Mouse (Mus musculus) embryo, embryonic 10 days (tissue): ENCODE results near the gene Sgcg.

Source experiments
- DNase-seq: peaks from one replicate; pipeline ENCODE4 v3.0.0-alpha.2; 2015; ENCODE audit warnings: low spot score

The Sgcg gene

GRCm38 (mm10) chr14:61258352-61258751 is at the start of gene Sgcg:
Sgcg (minus strand) TSS chr14:61258490.
- DNase-seq = no peak

- DNase-seq = no peak
Measured at GRCm38 (mm10) chr14:61303969-61304609, 45.8 kb upstream of the Sgcg start.

GRCm38 (mm10) chr14:61302428-61302827 is 44.1 kb upstream of the Sgcg start:
- no peak for DNase-seq

- no peak for DNase-seq
Measured at GRCm38 (mm10) chr14:61301323-61301722, 43.0 kb upstream of the Sgcg start.

GRCm38 (mm10) chr14:61299810-61300209 is 41.5 kb upstream of the Sgcg start:
- DNase-seq = no peak

- DNase-seq = peak; percentile 58
Measured at GRCm38 (mm10) chr14:61294738-61295079, 36.4 kb upstream of the Sgcg start.

- DNase-seq = peak; percentile 78
Measured at GRCm38 (mm10) chr14:61293884-61294737, 35.8 kb upstream of the Sgcg start.

GRCm38 (mm10) chr14:61290664-61291063 is 32.4 kb upstream of the Sgcg start:
- no peak for DNase-seq

- DNase-seq = no peak
Measured at GRCm38 (mm10) chr14:61288606-61289286, 30.5 kb upstream of the Sgcg start.

- no peak for DNase-seq
Measured at GRCm38 (mm10) chr14:61278676-61279300, 20.5 kb upstream of the Sgcg start.

GRCm38 (mm10) chr14:61277285-61277684 is 19.0 kb upstream of the Sgcg start:
- no peak for DNase-seq

GRCm38 (mm10) chr14:61274414-61275198 is 16.3 kb upstream of the Sgcg start:
- DNase-seq = peak; percentile 23

- no peak for DNase-seq
Measured at GRCm38 (mm10) chr14:61267908-61268475, 9.7 kb upstream of the Sgcg start.

- DNase-seq = no peak
Measured at GRCm38 (mm10) chr14:61259084-61259483, 794 bp upstream of the Sgcg start.

- no peak for DNase-seq
Measured at GRCm38 (mm10) chr14:61252596-61253388, 5.5 kb downstream of the Sgcg start.

- DNase-seq = no peak
Measured at GRCm38 (mm10) chr14:61246444-61246843, 11.8 kb downstream of the Sgcg start.

GRCm38 (mm10) chr14:61242611-61243010 is 15.7 kb downstream of the Sgcg start:
- peak; percentile 71 for DNase-seq

GRCm38 (mm10) chr14:61238751-61239150 is 19.5 kb downstream of the Sgcg start:
- no peak for DNase-seq

GRCm38 (mm10) chr14:61237101-61237654 is 21.1 kb downstream of the Sgcg start:
- no peak for DNase-seq

- DNase-seq = no peak
Measured at GRCm38 (mm10) chr14:61235846-61236474, 22.3 kb downstream of the Sgcg start.
